Mouse (Mus musculus): ENCODE results near the gene Bfar. TPM values are rescaled to one million over a fixed set of nuclear protein-coding genes. Genes with fewer than 3 reads are reported as not detected.

Gene Bfar
- polyA plus RNA-seq, 1 experiment from 2014 or later, result 41.9 TPM

- Histone ChIP-seq H3K27ac (ENCODE audit: low read length) (no peak overlapping the region), H3K27me3 (ENCODE audit: control insufficient read depth, insufficient read depth, low read length) (no peaks in the 10 kb centered on the region), H3K9me3 (replicated peaks; ENCODE audit: control insufficient read depth, low read length) (no peaks in the 10 kb centered on the region), H3K4me2 (ENCODE audit: low read depth, low read length) (no peak overlapping the region), H3K4me3 (replicated peaks; ENCODE audit: low read length) (no peak overlapping the region), H3K9ac (ENCODE audit: low read length) (no peak overlapping the region), H3K4me1 (ENCODE audit: control insufficient read depth, insufficient read depth, low read length) (peaks cover 2% of the 10 kb centered on the region; the same call in 1 of the 2 replicates), H3K36me3 (ENCODE audit: control insufficient read depth, insufficient read depth, low read length) (no peaks in the 10 kb centered on the region)
- WGBS, result 66% methylated on average over 3 of the region's 3 CpGs
- ATAC-seq (ENCODE audit: insufficient read depth, low FRiP score), result no peak
Observed at GRCm38 (mm10) chr16:13749981-13750380, 78.3 kb downstream of the Bfar start.

- Histone ChIP-seq H3K4me3 (replicated peaks; ENCODE audit: low read length) (no peak overlapping the region), H3K27ac (ENCODE audit: low read length) (no peak overlapping the region), H3K4me2 (ENCODE audit: low read depth, low read length) (no peak overlapping the region), H3K9ac (ENCODE audit: low read length) (no peak overlapping the region), H3K4me1 (ENCODE audit: control insufficient read depth, insufficient read depth, low read length) (peaks cover 4% of the 10 kb centered on the region; the same call in 1 of the 2 replicates), H3K36me3 (ENCODE audit: control insufficient read depth, insufficient read depth, low read length) (no peaks in the 10 kb centered on the region), H3K9me3 (replicated peaks; ENCODE audit: control insufficient read depth, low read length) (no peaks in the 10 kb centered on the region), H3K27me3 (ENCODE audit: control insufficient read depth, insufficient read depth, low read length) (no peaks in the 10 kb centered on the region)
- ATAC-seq (ENCODE audit: insufficient read depth, low FRiP score), result no peak
- WGBS, result 91% methylated on average over 13 of the region's 13 CpGs
Observed at GRCm38 (mm10) chr16:13750626-13751025, 79.0 kb downstream of the Bfar start.

Other genes starting within 250 kb of the Bfar start
- 38.7 and 42.1 TPM in 2 replicates for gene Parn, start 3.7 kb upstream of the Bfar start, polyA plus RNA-seq (2015; fragmentation: Nextera tagmentation; extraction: Ambion mirVana)
- gene 3110001I22Rik, start 71 bp downstream of the Bfar start, polyA plus RNA-seq (2015; fragmentation: Nextera tagmentation; extraction: Ambion mirVana), result 4.6 and 4.8 TPM in 2 replicates
- 43.3 and 59.7 TPM in 2 replicates for gene Pla2g10, start 59.1 kb downstream of the Bfar start, polyA plus RNA-seq (2015; fragmentation: Nextera tagmentation; extraction: Ambion mirVana)
- gene Rrn3, start 108.8 kb downstream of the Bfar start, polyA plus RNA-seq (2015; fragmentation: Nextera tagmentation; extraction: Ambion mirVana), result 55.2 and 56.2 TPM in 2 replicates
- 163 TPM in 2 replicates for gene Ntan1, start 147.0 kb downstream of the Bfar start, polyA plus RNA-seq (2015; fragmentation: Nextera tagmentation; extraction: Ambion mirVana)
- gene Pdxdc1, start 231.3 kb downstream of the Bfar start, polyA plus RNA-seq (2015; fragmentation: Nextera tagmentation; extraction: Ambion mirVana), result 115 and 122 TPM in 2 replicates
- gene Mpv17l, start 231.3 kb downstream of the Bfar start, polyA plus RNA-seq (2015; fragmentation: Nextera tagmentation; extraction: Ambion mirVana), result 11.1 and 13.2 TPM in 2 replicates